Mouse (Mus musculus) MEL (cell line): ENCODE results near the gene Ndufs2. TPM values are rescaled to one million over a fixed set of nuclear protein-coding genes. Genes with fewer than 3 reads are reported as not detected.

Experiments
- DNase-seq: peaks from one replicate; pipeline ENCODE4 v3.0.0; 2011; ENCODE audit warnings: low read depth, low spot score
- H3K27ac ChIP-seq: 2 replicates; pipeline ENCODE4 v1.5.1; 2012; ENCODE audit warnings: low read depth, mild to moderate bottlenecking, control low read depth, low read length, moderate library complexity; ENCODE audit not compliant: control insufficient read depth
- H3K27me3 ChIP-seq, 2 experiments: fragments of 150-350 bp in 1 of 2; sonication (generic) in 1 of 2; 2 replicates each; pipeline ENCODE4 v1.6.1; 2012; ENCODE audit warnings: low read length in 2 of 2, mild to moderate bottlenecking in 2 of 2, improper control_type of control experiment in 1 of 2, moderate library complexity in 1 of 2; ENCODE audit not compliant: insufficient read depth in 2 of 2, control insufficient read depth in 1 of 2
- H3K36me3 ChIP-seq, 2 experiments: 2 replicates each; pipeline ENCODE4 v1.6.1; 2012 to 2014; ENCODE audit warnings: low read length in 2 of 2, improper control_type of control experiment in 1 of 2, inconsistent platforms in 1 of 2, mild to moderate bottlenecking in 1 of 2; ENCODE audit not compliant: insufficient read depth in 2 of 2, control insufficient read depth in 1 of 2
- H3K4me1 ChIP-seq, 2 experiments: fragments of 150-350 bp in 1 of 2; sonication (generic) in 1 of 2; 2 replicates each; pipeline ENCODE4 v1.6.1; 2012; ENCODE audit warnings: low read length in 2 of 2, improper control_type of control experiment in 1 of 2, mild to moderate bottlenecking in 1 of 2; ENCODE audit not compliant: insufficient read depth in 2 of 2, control insufficient read depth in 1 of 2
- H3K4me3 ChIP-seq, 2 experiments: fragments of 150-350 bp in 1 of 2; sonication (generic) in 1 of 2; 2 replicates each; pipeline ENCODE4 v1.5.1; 2012; ENCODE audit warnings: low read depth in 2 of 2, low read length in 2 of 2, mild to moderate bottlenecking in 2 of 2, moderate library complexity in 2 of 2, control low read depth in 1 of 2, improper control_type of control experiment in 1 of 2; ENCODE audit not compliant: control insufficient read depth in 1 of 2, insufficient read depth in 1 of 2
- H3K79me2 ChIP-seq: 2 replicates; pipeline ENCODE4 v1.6.1; 2012; ENCODE audit warnings: mild to moderate bottlenecking, low read length, moderate library complexity; ENCODE audit not compliant: control insufficient read depth, poor library complexity, insufficient read depth
- H3K9ac ChIP-seq: 2 replicates; pipeline ENCODE4 v1.6.1; 2012; ENCODE audit warnings: low read depth, mild to moderate bottlenecking, control low read depth, low read length, moderate library complexity; ENCODE audit not compliant: control insufficient read depth, poor library complexity, severe bottlenecking
- H3K9me3 ChIP-seq: fragments of 150-350 bp; sonication (generic); replicated peaks from 2 replicates; pipeline ENCODE4 v1.6.1; 2012; ENCODE audit warnings: mild to moderate bottlenecking, low read length, improper control_type of control experiment, moderate library complexity; ENCODE audit not compliant: insufficient read depth
- BHLHE40 ChIP-seq: IDR thresholded peaks from 2 replicates; pipeline ENCODE4 v1.6.1; 2012; ENCODE audit warnings: low read depth, mild to moderate bottlenecking, inconsistent platforms, low read length, improper control_type of control experiment, borderline replicate concordance
- CHD1 ChIP-seq: IDR thresholded peaks from 2 replicates; pipeline ENCODE4 v1.6.1; 2012; ENCODE audit warnings: low read depth, mild to moderate bottlenecking, inconsistent platforms, low read length, improper control_type of control experiment
- CHD2 ChIP-seq: IDR thresholded peaks from 2 replicates; pipeline ENCODE4 v1.6.1; 2011; ENCODE audit warnings: low read length, improper control_type of control experiment
- CTCF ChIP-seq, 3 experiments: IDR thresholded peaks in 2 of 3; conservative IDR thresholded peaks in 1 of 3; 2 replicates each; pipeline ENCODE4 v1.5.1; 2011 to 2012; ENCODE audit warnings: low read length in 3 of 3, low read depth in 2 of 3, mild to moderate bottlenecking in 2 of 3, improper control_type of control experiment in 1 of 3, inconsistent platforms in 1 of 3, mixed read lengths in 1 of 3, moderate library complexity in 1 of 3; ENCODE audit not compliant: control insufficient read depth in 1 of 3, insufficient read depth in 1 of 3, poor library complexity in 1 of 3, severe bottlenecking in 1 of 3
- E2F4 ChIP-seq: IDR thresholded peaks from 2 replicates; pipeline ENCODE4 v1.6.1; 2011; ENCODE audit warnings: low read depth, low read length, improper control_type of control experiment, borderline replicate concordance
- EP300 ChIP-seq, 2 experiments: IDR thresholded peaks; 2 replicates each; pipeline ENCODE4 v1.6.1; 2011; ENCODE audit warnings: improper control_type of control experiment in 2 of 2, low read length in 2 of 2, low read depth in 1 of 2, mild to moderate bottlenecking in 1 of 2
- ETS1 ChIP-seq: IDR thresholded peaks from 2 replicates; pipeline ENCODE4 v1.6.1; 2012; ENCODE audit warnings: low read depth, mild to moderate bottlenecking, inconsistent platforms, low read length, improper control_type of control experiment, moderate library complexity
- GABPA ChIP-seq: IDR thresholded peaks from 2 replicates; pipeline ENCODE4 v1.6.1; 2012; ENCODE audit warnings: low read depth, mild to moderate bottlenecking, inconsistent platforms, low read length, improper control_type of control experiment, moderate library complexity
- GATA1 ChIP-seq: IDR thresholded peaks from 2 replicates; pipeline ENCODE4 v1.6.1; 2011; ENCODE audit warnings: low read depth, low read length, improper control_type of control experiment
- HCFC1 ChIP-seq: IDR thresholded peaks from 2 replicates; pipeline ENCODE4 v1.6.1; 2012; ENCODE audit warnings: low read depth, mild to moderate bottlenecking, inconsistent platforms, low read length, improper control_type of control experiment, moderate library complexity
- JUND ChIP-seq: IDR thresholded peaks from 2 replicates; pipeline ENCODE4 v1.6.1; 2011; ENCODE audit warnings: low read depth, mild to moderate bottlenecking, improper control_type of control experiment, low read length
- KAT2A ChIP-seq: conservative IDR thresholded peaks from 2 replicates; pipeline ENCODE4 v1.6.1; 2012; ENCODE audit warnings: low read depth, low read length, improper control_type of control experiment, inconsistent platforms
- MAFK ChIP-seq: IDR thresholded peaks from 2 replicates; pipeline ENCODE4 v1.6.1; 2011; ENCODE audit warnings: low read depth, mild to moderate bottlenecking, low read length, improper control_type of control experiment, borderline replicate concordance
- MAX ChIP-seq: IDR thresholded peaks from 2 replicates; pipeline ENCODE4 v1.6.1; 2011; ENCODE audit warnings: low read length, improper control_type of control experiment
- MAZ ChIP-seq: IDR thresholded peaks from 2 replicates; pipeline ENCODE4 v1.6.1; 2012; ENCODE audit warnings: low read depth, mild to moderate bottlenecking, inconsistent platforms, low read length, improper control_type of control experiment
- MEF2A ChIP-seq: IDR thresholded peaks from 2 replicates; pipeline ENCODE4 v1.6.1; 2014; ENCODE audit warnings: low read depth, mild to moderate bottlenecking, inconsistent platforms, low read length, improper control_type of control experiment; ENCODE audit not compliant: poor library complexity, insufficient replicate concordance, severe bottlenecking; ENCODE audit errors: extremely low read depth
- MXI1 ChIP-seq: IDR thresholded peaks from 2 replicates; pipeline ENCODE4 v1.6.1; 2011; ENCODE audit warnings: mild to moderate bottlenecking, low read depth, low read length, improper control_type of control experiment
- MYB ChIP-seq: IDR thresholded peaks from 2 replicates; pipeline ENCODE4 v1.6.1; 2011; ENCODE audit warnings: mild to moderate bottlenecking, low read depth, low read length, improper control_type of control experiment
- MYC ChIP-seq: IDR thresholded peaks from 2 replicates; pipeline ENCODE4 v1.6.1; 2011; ENCODE audit warnings: low read depth, mild to moderate bottlenecking, low read length, improper control_type of control experiment, moderate library complexity
- NELFE ChIP-seq: IDR thresholded peaks from 2 replicates; pipeline ENCODE4 v1.6.1; 2011; ENCODE audit warnings: low read depth, low read length, improper control_type of control experiment
- NRF1 ChIP-seq: IDR thresholded peaks from 2 replicates; pipeline ENCODE4 v1.6.1; 2014; ENCODE audit warnings: low read depth, mild to moderate bottlenecking, inconsistent platforms, low read length, improper control_type of control experiment, moderate library complexity; ENCODE audit not compliant: poor library complexity, insufficient read depth, severe bottlenecking
- POLR2A ChIP-seq, 2 experiments: IDR thresholded peaks; 2 replicates each; pipeline ENCODE4 v1.6.1; 2011 to 2012; ENCODE audit warnings: low read length in 2 of 2, mild to moderate bottlenecking in 2 of 2, control low read depth in 1 of 2, improper control_type of control experiment in 1 of 2, low read depth in 1 of 2, moderate library complexity in 1 of 2; ENCODE audit not compliant: control insufficient read depth in 1 of 2, insufficient read depth in 1 of 2, poor library complexity in 1 of 2
- POLR2AphosphoS2 ChIP-seq: IDR thresholded peaks from 2 replicates; pipeline ENCODE4 v1.6.1; 2011; ENCODE audit warnings: low read length, improper control_type of control experiment
- POLR2AphosphoS5 ChIP-seq: IDR thresholded peaks from 2 replicates; pipeline ENCODE4 v1.6.1; 2012; ENCODE audit warnings: low read depth, borderline replicate concordance, mild to moderate bottlenecking, inconsistent platforms, low read length, moderate library complexity, mixed read lengths
- RCOR1 ChIP-seq: IDR thresholded peaks from 2 replicates; pipeline ENCODE4 v1.6.1; 2012; ENCODE audit warnings: low read depth, mild to moderate bottlenecking, inconsistent platforms, low read length, improper control_type of control experiment
- SIN3A ChIP-seq: IDR thresholded peaks from 2 replicates; pipeline ENCODE4 v1.6.1; 2012; ENCODE audit warnings: low read length, improper control_type of control experiment, inconsistent platforms
- SMC3 ChIP-seq: IDR thresholded peaks from 2 replicates; pipeline ENCODE4 v1.6.1; 2011; ENCODE audit warnings: low read depth, low read length, improper control_type of control experiment
- TBP ChIP-seq: IDR thresholded peaks from 2 replicates; pipeline ENCODE4 v1.8.0; 2011; ENCODE audit warnings: low read depth, low read length, improper control_type of control experiment
- TCF12 ChIP-seq: IDR thresholded peaks from 2 replicates; pipeline ENCODE4 v1.6.1; 2014; ENCODE audit warnings: low read depth, mild to moderate bottlenecking, inconsistent platforms, low read length, improper control_type of control experiment, moderate library complexity
- UBTF ChIP-seq: IDR thresholded peaks from 2 replicates; pipeline ENCODE4 v1.6.1; 2012; ENCODE audit warnings: low read depth, mild to moderate bottlenecking, inconsistent platforms, low read length, improper control_type of control experiment, moderate library complexity, borderline replicate concordance; ENCODE audit not compliant: insufficient read depth
- USF1 ChIP-seq: IDR thresholded peaks from 2 replicates; pipeline ENCODE4 v1.6.1; 2014; ENCODE audit warnings: low read depth, mild to moderate bottlenecking, inconsistent platforms, low read length, improper control_type of control experiment, moderate library complexity
- USF2 ChIP-seq, 2 experiments: IDR thresholded peaks; 2 replicates each; pipeline ENCODE4 v1.6.1; 2011 to 2012; ENCODE audit warnings: improper control_type of control experiment in 2 of 2, low read length in 2 of 2, borderline replicate concordance in 1 of 2, inconsistent platforms in 1 of 2, low read depth in 1 of 2, mild to moderate bottlenecking in 1 of 2; ENCODE audit not compliant: insufficient read depth in 1 of 2
- ZC3H11A ChIP-seq: IDR thresholded peaks from 2 replicates; pipeline ENCODE4 v1.6.1; 2012; ENCODE audit warnings: low read depth, mild to moderate bottlenecking, inconsistent platforms, low read length, improper control_type of control experiment
- ZKSCAN1 ChIP-seq: IDR thresholded peaks from 2 replicates; pipeline ENCODE4 v1.6.1; 2012; ENCODE audit warnings: low read depth, mild to moderate bottlenecking, inconsistent platforms, low read length, improper control_type of control experiment, moderate library complexity
- ZMIZ1 ChIP-seq: IDR thresholded peaks from 2 replicates; pipeline ENCODE4 v1.6.1; 2012; ENCODE audit warnings: low read depth, mild to moderate bottlenecking, inconsistent platforms, low read length, improper control_type of control experiment, moderate library complexity
- ZNF384 ChIP-seq: IDR thresholded peaks from 2 replicates; pipeline ENCODE4 v1.6.1; 2012; ENCODE audit warnings: low read depth, mild to moderate bottlenecking, inconsistent platforms, low read length, improper control_type of control experiment
- polyA plus RNA-seq, 2 experiments: library from polyadenylated mRNA; stranded (reverse) in 1 of 2; unstranded in 1 of 2; fragments of >175 nt in 1 of 2; fragments of >200 nt in 1 of 2; gene quantifications; 2 replicates each; pipeline versions ENCODE4 v1.2.1 to v1.2.4; 2012; ENCODE audit warnings: low replicate concordance in 2 of 2, low read depth in 1 of 2; ENCODE audit not compliant: insufficient read length in 2 of 2, insufficient read depth in 1 of 2, missing spikeins in 1 of 2
- total RNA-seq: library from RNA; depleted of rRNA; stranded (reverse); fragments of 300-350 nt; gene quantifications from 2 replicates; pipeline ENCODE4 v1.2.3, GENCODE M21; 2012

The Ndufs2 gene
- total and polyA plus RNA-seq, 3 experiments: 169 to 415 (median 292) TPM

- no peaks in the 10 kb centered on the region for H3K27me3 ChIP-seq
- H3K4me1 ChIP-seq: peaks cover 0 to 10% of the 10 kb centered on the region in 2 experiments; a peak in 1 of 4 replicates
- no peaks in the 10 kb centered on the region for H3K9me3 ChIP-seq
- peak within 1 kb of the TSS; percentile 62 to 80 for H3K4me3 ChIP-seq
- peak within 1 kb of the TSS; percentile 93 for H3K27ac ChIP-seq
- H3K79me2 ChIP-seq: peaks cover 4% of the 10 kb centered on the region; the same call in 1 of the 2 replicates
- peaks cover 1 to 10% of the 10 kb centered on the region in 2 experiments for H3K36me3 ChIP-seq
- peak; percentile 99 for DNase-seq
- peak within 1 kb of the TSS; percentile 85 for H3K9ac ChIP-seq
- TF ChIP-seq SIN3A: peak; percentile 98
- peak; percentile 73 for TF ChIP-seq KAT2A
- peak; percentile 87 for TF ChIP-seq RCOR1
- TF ChIP-seq MEF2A: no peak
- TF ChIP-seq SMC3: no peak
- TF ChIP-seq ETS1: peak; percentile 94
- no peak for TF ChIP-seq CTCF (IDR thresholded peaks at IDR 0.05 in 2 of 3, conservative IDR thresholded peaks at IDR 0.05 in 1 of 3; ENCODE audit: control insufficient read depth in 1 of 3, insufficient read depth in 1 of 3, low read depth in 2 of 3, low read length in 3 of 3, poor library complexity in 1 of 3, severe bottlenecking in 1 of 3)
- peak; percentile 92 to 96 for TF ChIP-seq EP300 (IDR thresholded peaks at IDR 0.05; ENCODE audit: low read depth in 1 of 2, low read length in 2 of 2)
- no peak for TF ChIP-seq ZNF384
- TF ChIP-seq MAX: peak; percentile 74
- no peak for TF ChIP-seq USF2 (IDR thresholded peaks at IDR 0.05; ENCODE audit: borderline replicate concordance in 1 of 2, insufficient read depth in 1 of 2, low read depth in 1 of 2, low read length in 2 of 2)
- peak; percentile 99 for TF ChIP-seq GATA1
- TF ChIP-seq TCF12: peak; percentile 98
- TF ChIP-seq NRF1: peak; percentile 36; the same call in 1 of the 2 replicates
- peak; percentile 51; the same call in 1 of the 2 replicates for TF ChIP-seq MYC
- no peak; the same call in 1 of the 2 replicates for TF ChIP-seq BHLHE40
- TF ChIP-seq ZMIZ1: no peak
- peak; percentile 84 for TF ChIP-seq TBP
- TF ChIP-seq USF1: peak; percentile 9; the same call in 1 of the 2 replicates
- TF ChIP-seq GABPA: no peak
- no peak; the same call in 1 of the 2 replicates for TF ChIP-seq MAFK
- peak; percentile 80 for TF ChIP-seq POLR2AphosphoS2
- TF ChIP-seq MYB: peak; percentile 79
- TF ChIP-seq POLR2A (IDR thresholded peaks at IDR 0.05; ENCODE audit: control insufficient read depth in 1 of 2, insufficient read depth in 1 of 2, low read depth in 1 of 2, low read length in 2 of 2, poor library complexity in 1 of 2): peak; percentile 29 to 82; a peak in 2 of 4 replicates
- TF ChIP-seq E2F4: no peak
- no peak for TF ChIP-seq ZKSCAN1
- no peak for TF ChIP-seq CHD1
- peak; percentile 68 for TF ChIP-seq NELFE
- peak; percentile 41; the same call in 1 of the 2 replicates for TF ChIP-seq CHD2
- TF ChIP-seq POLR2AphosphoS5: no peak
- TF ChIP-seq ZC3H11A: no peak
- TF ChIP-seq MAZ: peak; percentile 66; the same call in 1 of the 2 replicates
- TF ChIP-seq UBTF: no peak
- peak; percentile 79 for TF ChIP-seq MXI1
- no peak for TF ChIP-seq JUND
- peak; percentile 89 for TF ChIP-seq HCFC1
Observed at GRCm38 (mm10) chr1:171280916-171281527, 29.8 kb upstream of the Ndufs2 start, which contains the start of gene Ppox. TSS of gene Ppox (minus strand) at chr1:171281186.
